Mouse (Mus musculus) forebrain, embryonic 13.5 days (tissue): ENCODE measurements around the gene Fndc3b. TPM values are rescaled to one million over a fixed set of nuclear protein-coding genes. Genes with fewer than 3 reads are reported as not detected.
"Not testable (repeated sequence)": the region's sequence is repeated elsewhere in the genome, so short reads cannot be mapped to it uniquely, and the experiment has no call there.

Experiments
- ATAC-seq: fragments of 200-750 bp; cut with Nextera tagmentation; 2 replicates; pipeline ENCODE4 v1.8.0; 2017
- H3K27ac ChIP-seq: fragments of 300-500 bp; sonication (generic); 2 replicates; pipeline ENCODE4 v1.5.1; 2015; ENCODE audit warnings: inconsistent platforms, mild to moderate bottlenecking, moderate library complexity
- H3K27me3 ChIP-seq: fragments of 300-500 bp; sonication (generic); 2 replicates; pipeline ENCODE4 v1.6.1; 2015; ENCODE audit warnings: mild to moderate bottlenecking, inconsistent platforms
- H3K36me3 ChIP-seq: fragments of 300-500 bp; sonication (generic); 2 replicates; pipeline ENCODE4 v1.6.1; 2015; ENCODE audit warnings: mild to moderate bottlenecking, inconsistent platforms; ENCODE audit not compliant: poor library complexity, severe bottlenecking
- H3K4me1 ChIP-seq: fragments of 300-500 bp; sonication (generic); 2 replicates; pipeline ENCODE4 v1.6.1; 2015; ENCODE audit warnings: inconsistent platforms
- H3K4me2 ChIP-seq: fragments of 300-500 bp; sonication (generic); 2 replicates; pipeline ENCODE4 v1.6.1; 2015; ENCODE audit warnings: inconsistent platforms, mild to moderate bottlenecking, moderate library complexity
- H3K4me3 ChIP-seq: fragments of 300-500 bp; sonication (generic); 2 replicates; pipeline ENCODE4 v1.5.1; 2015; ENCODE audit warnings: mild to moderate bottlenecking, inconsistent platforms
- H3K9ac ChIP-seq: fragments of 300-500 bp; sonication (generic); 2 replicates; pipeline ENCODE4 v1.6.1; 2015; ENCODE audit warnings: mild to moderate bottlenecking, inconsistent platforms
- H3K9me3 ChIP-seq: fragments of 300-500 bp; sonication (generic); replicated peaks from 2 replicates; pipeline ENCODE4 v1.6.1; 2016; ENCODE audit warnings: inconsistent platforms
- WGBS: fragments of 180-500 bp; shearing (Covaris S2); methylation state at CpG from one replicate; pipeline ENCODE4 v1.1.7; 2015; 5-methylcytosine and 5-hydroxymethylcytosine counted together
- polyA plus RNA-seq: library from polyadenylated mRNA; unstranded; fragments of >200 nt; fragmentation: Nextera tagmentation; extraction: Ambion mirVana; gene quantifications from 2 replicates; pipeline ENCODE4 v1.2.1, GENCODE M21; 2015

Gene Fndc3b
- polyA plus RNA-seq, 1 experiment from 2014 or later, result 5.6 TPM

GRCm38 (mm10) chr3:27424049-27424667 lies 286.9 kb downstream of the Fndc3b start:
- 90% methylated on average over 11 of the region's 11 CpGs for WGBS
- H3K4me1 ChIP-seq, result no peaks in the 10 kb centered on the region
- ATAC-seq, result no peak

GRCm38 (mm10) chr3:27422521-27422920 lies 288.6 kb downstream of the Fndc3b start:
- Histone ChIP-seq H3K36me3 (peaks cover 15% of the 10 kb centered on the region; the same call in 1 of the 2 replicates), H3K4me2 (no peak overlapping the region), H3K27me3 (no peaks in the 10 kb centered on the region), H3K9ac (no peak overlapping the region), H3K4me3 (no peak overlapping the region), H3K27ac (no peak overlapping the region), H3K4me1 (no peaks in the 10 kb centered on the region), H3K9me3 (no peaks in the 10 kb centered on the region)
- no peak for ATAC-seq
- 89% methylated on average over 6 of the region's 6 CpGs for WGBS

More at GRCm38 (mm10) chr3:27424049-27424667, 286.9 kb downstream of the Fndc3b start:
- Histone ChIP-seq H3K27ac (no peak overlapping the region), H3K4me2 (no peak overlapping the region), H3K9me3 (no peaks in the 10 kb centered on the region), H3K4me3 (no peak overlapping the region), H3K9ac (no peak overlapping the region), H3K36me3 (peaks cover 14% of the 10 kb centered on the region; the same call in 1 of the 2 replicates), H3K27me3 (no peaks in the 10 kb centered on the region)

GRCm38 (mm10) chr3:27421980-27422379 lies 289.1 kb downstream of the Fndc3b start:
- H3K27ac ChIP-seq, result no peak overlapping the region
- H3K27me3 ChIP-seq, result no peaks in the 10 kb centered on the region
- no peak overlapping the region for H3K9ac ChIP-seq
- WGBS, result 67% methylated on average over 12 of the region's 12 CpGs
- H3K36me3 ChIP-seq, result peaks cover 15% of the 10 kb centered on the region; the same call in 1 of the 2 replicates
- no peak for ATAC-seq
- H3K4me3 ChIP-seq, result no peak overlapping the region
- no peaks in the 10 kb centered on the region for H3K9me3 ChIP-seq
- H3K4me2 ChIP-seq, result no peak overlapping the region
- H3K4me1 ChIP-seq, result no peaks in the 10 kb centered on the region

GRCm38 (mm10) chr3:27418602-27419001 lies 292.5 kb downstream of the Fndc3b start:
- H3K9me3 ChIP-seq, result no peaks in the 10 kb centered on the region
- peaks cover 6% of the 10 kb centered on the region; the same call in 1 of the 2 replicates for H3K36me3 ChIP-seq
- no peak overlapping the region for H3K4me3 ChIP-seq
- H3K9ac ChIP-seq, result no peak overlapping the region
- WGBS, result 95% methylated on average over 8 of the region's 8 CpGs
- H3K4me2 ChIP-seq, result no peak overlapping the region
- H3K27ac ChIP-seq, result no peak overlapping the region
- no peaks in the 10 kb centered on the region for H3K27me3 ChIP-seq
- ATAC-seq, result no peak
- H3K4me1 ChIP-seq, result no peaks in the 10 kb centered on the region

- ATAC-seq, result no peak
- Histone ChIP-seq H3K4me2 (no peak overlapping the region), H3K27me3 (no peaks in the 10 kb centered on the region), H3K4me1 (no peaks in the 10 kb centered on the region), H3K9ac (no peak overlapping the region), H3K9me3 (no peaks in the 10 kb centered on the region), H3K36me3 (peaks cover 6% of the 10 kb centered on the region; the same call in 1 of the 2 replicates), H3K4me3 (no peak overlapping the region), H3K27ac (no peak overlapping the region)
- 77% methylated on average over 10 of the region's 10 CpGs for WGBS
Observed at GRCm38 (mm10) chr3:27416786-27417185, 294.3 kb downstream of the Fndc3b start.

- Histone ChIP-seq H3K9me3 (no peaks in the 10 kb centered on the region), H3K36me3 (peaks cover 6% of the 10 kb centered on the region; the same call in 1 of the 2 replicates), H3K4me2 (no peak overlapping the region), H3K4me3 (no peak overlapping the region), H3K9ac (no peak overlapping the region), H3K27ac (no peak overlapping the region), H3K4me1 (no peaks in the 10 kb centered on the region; the same call in 1 of the 2 replicates), H3K27me3 (no peaks in the 10 kb centered on the region)
- WGBS, result 87% methylated on average over 3 of the region's 3 CpGs
- ATAC-seq, result no peak
Observed at GRCm38 (mm10) chr3:27413566-27413965, 297.5 kb downstream of the Fndc3b start.

- no peak overlapping the region for H3K27ac ChIP-seq
- no peak for ATAC-seq
- H3K36me3 ChIP-seq, result no peaks in the 10 kb centered on the region
- no peak overlapping the region for H3K4me3 ChIP-seq
- no peak overlapping the region for H3K4me2 ChIP-seq
- H3K27me3 ChIP-seq, result no peaks in the 10 kb centered on the region
- no peak overlapping the region for H3K9ac ChIP-seq
- H3K4me1 ChIP-seq, result no peaks in the 10 kb centered on the region; the same call in 1 of the 2 replicates
- 96% methylated on average over 2 of the region's 2 CpGs for WGBS
- H3K9me3 ChIP-seq, result no peaks in the 10 kb centered on the region
Observed at GRCm38 (mm10) chr3:27411286-27411685, 299.8 kb downstream of the Fndc3b start.

- Histone ChIP-seq H3K27me3 (no peaks in the 10 kb centered on the region), H3K27ac (no peak overlapping the region), H3K9ac (no peak overlapping the region), H3K9me3 (no peaks in the 10 kb centered on the region), H3K4me2 (no peak overlapping the region), H3K4me1 (no peaks in the 10 kb centered on the region; the same call in 1 of the 2 replicates), H3K4me3 (no peak overlapping the region), H3K36me3 (no peaks in the 10 kb centered on the region)
- ATAC-seq, result no peak
- WGBS, result 69% methylated on average over 2 of the region's 2 CpGs
Observed at GRCm38 (mm10) chr3:27408564-27408963, 302.5 kb downstream of the Fndc3b start.

GRCm38 (mm10) chr3:27406440-27406839 lies 304.7 kb downstream of the Fndc3b start:
- Histone ChIP-seq H3K9me3 (no peaks in the 10 kb centered on the region), H3K27me3 (no peaks in the 10 kb centered on the region), H3K27ac (no peak overlapping the region), H3K4me1 (no peaks in the 10 kb centered on the region; the same call in 1 of the 2 replicates), H3K9ac (no peak overlapping the region), H3K4me2 (no peak overlapping the region), H3K4me3 (no peak overlapping the region), H3K36me3 (no peaks in the 10 kb centered on the region)
- no peak for ATAC-seq
- 92% methylated on average over 3 of the region's 3 CpGs for WGBS

GRCm38 (mm10) chr3:27400996-27401395 lies 310.1 kb downstream of the Fndc3b start:
- not testable (repeated sequence) for H3K4me2 ChIP-seq

GRCm38 (mm10) chr3:27389923-27390322 lies 321.2 kb downstream of the Fndc3b start:
- WGBS, result 84% methylated on average over 1 of the region's 1 CpGs
- no peak overlapping the region for H3K4me3 ChIP-seq
- no peak overlapping the region for H3K9ac ChIP-seq
- H3K27ac ChIP-seq, result no peak overlapping the region
- H3K4me1 ChIP-seq, result no peaks in the 10 kb centered on the region
- no peaks in the 10 kb centered on the region for H3K27me3 ChIP-seq
- ATAC-seq, result no peak
- H3K36me3 ChIP-seq, result no peaks in the 10 kb centered on the region
- no peak overlapping the region for H3K4me2 ChIP-seq
- H3K9me3 ChIP-seq, result 0 out of 2 replicates have a peak, but pooled peaks cover 4% of the 10 kb centered on the region

More at GRCm38 (mm10) chr3:27400996-27401395, 310.1 kb downstream of the Fndc3b start:
- H3K9ac ChIP-seq, H3K4me1 ChIP-seq, H3K36me3 ChIP-seq, H3K27ac ChIP-seq, ATAC-seq, H3K9me3 ChIP-seq, H3K27me3 ChIP-seq, H3K4me3 ChIP-seq: not testable (repeated sequence)
- WGBS, result 95% methylated on average over 3 of the region's 3 CpGs

- Histone ChIP-seq H3K4me1 (no peaks in the 10 kb centered on the region), H3K4me2 (no peak overlapping the region), H3K9me3 (no peaks in the 10 kb centered on the region), H3K27me3 (no peaks in the 10 kb centered on the region), H3K9ac (no peak overlapping the region), H3K36me3 (no peaks in the 10 kb centered on the region), H3K27ac (no peak overlapping the region), H3K4me3 (no peak overlapping the region)
- no peak for ATAC-seq
- 78% methylated on average over 3 of the region's 3 CpGs for WGBS
Observed at GRCm38 (mm10) chr3:27384836-27385235, 326.3 kb downstream of the Fndc3b start.

GRCm38 (mm10) chr3:27377935-27378334 lies 333.2 kb downstream of the Fndc3b start:
- Histone ChIP-seq H3K27ac (no peak overlapping the region), H3K4me1 (no peaks in the 10 kb centered on the region), H3K27me3 (peaks cover 18% of the 10 kb centered on the region), H3K9me3 (no peaks in the 10 kb centered on the region), H3K36me3 (no peaks in the 10 kb centered on the region), H3K4me2 (no peak overlapping the region), H3K9ac (no peak overlapping the region), H3K4me3 (no peak overlapping the region)
- 86% methylated on average over 4 of the region's 4 CpGs for WGBS
- no peak for ATAC-seq
